Mouse (Mus musculus) frontal cortex, postnatal 36 days (tissue): Measurements from ENCODE around the gene Edc3.

ENCODE experiments used
- DNase-seq, 2 experiments: peaks; one replicate each; pipeline ENCODE4 v3.0.0; 2022; ENCODE audit warnings: low spot score in 2 of 2

The Edc3 gene

DNA sequence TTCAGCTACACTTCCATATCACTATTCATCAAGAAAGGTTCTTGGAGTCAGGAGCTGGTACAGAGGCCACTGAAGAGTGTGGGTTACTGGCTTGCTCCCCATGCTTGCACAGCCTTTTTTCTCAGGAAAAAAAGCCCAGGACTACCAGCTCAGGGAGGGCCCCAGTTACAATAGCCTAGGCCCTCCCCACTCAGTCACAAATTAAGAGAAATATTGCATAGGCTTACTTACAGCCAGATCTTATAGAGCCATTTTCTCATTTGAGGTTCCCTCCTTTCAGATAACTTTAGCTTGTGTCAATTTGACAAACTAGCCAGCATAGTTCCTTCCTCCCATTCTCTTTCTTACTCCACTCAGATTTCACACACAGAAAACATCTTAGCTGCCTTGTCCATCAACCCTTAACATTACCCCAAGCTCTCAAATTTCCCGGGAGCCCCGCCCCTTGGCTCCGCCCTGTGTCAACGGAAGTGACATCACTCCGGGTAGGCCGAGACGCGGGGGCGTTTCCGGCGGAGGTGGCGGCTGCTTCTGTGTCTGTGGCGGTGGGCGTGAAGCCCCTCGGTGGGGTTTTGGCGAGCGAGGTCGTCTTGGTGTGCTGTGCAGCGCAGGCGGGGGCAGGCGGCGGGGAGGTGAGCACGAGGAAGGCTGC, at the start of gene Edc3:
TSS of gene Edc3 (plus strand) at position 473 of the 652 bp plus-strand sequence.
- peak; percentile 81 to 82 for DNase-seq

GRCm38 (mm10) chr9:57658970-57659369, 49.4 kb upstream of the Edc3 start:
- DNase-seq: no peak

DNA sequence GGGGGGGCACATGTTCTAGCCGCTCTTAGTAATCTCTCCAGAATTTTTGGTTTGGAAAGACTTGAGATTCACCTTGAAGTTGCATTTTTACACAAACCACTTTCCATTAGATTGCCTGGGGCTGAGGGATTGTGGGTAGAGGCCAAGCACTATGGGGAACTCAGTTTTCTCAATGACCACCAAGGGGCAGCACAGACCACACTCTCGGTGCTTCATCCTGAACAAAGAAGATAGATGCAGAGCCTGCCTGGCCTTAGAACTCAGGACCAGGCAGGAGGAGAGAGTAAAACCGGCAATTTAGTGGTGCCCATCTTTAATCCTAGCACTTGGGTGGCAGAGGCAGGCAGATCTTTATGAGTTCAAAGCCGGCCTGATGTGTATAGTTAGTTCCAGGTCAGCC, 48.6 kb upstream of the Edc3 start:
- DNase-seq: peak; percentile 75 to 78

- no peak for DNase-seq
Observed at GRCm38 (mm10) chr9:57660501-57660900, 47.8 kb upstream of the Edc3 start.

DNA sequence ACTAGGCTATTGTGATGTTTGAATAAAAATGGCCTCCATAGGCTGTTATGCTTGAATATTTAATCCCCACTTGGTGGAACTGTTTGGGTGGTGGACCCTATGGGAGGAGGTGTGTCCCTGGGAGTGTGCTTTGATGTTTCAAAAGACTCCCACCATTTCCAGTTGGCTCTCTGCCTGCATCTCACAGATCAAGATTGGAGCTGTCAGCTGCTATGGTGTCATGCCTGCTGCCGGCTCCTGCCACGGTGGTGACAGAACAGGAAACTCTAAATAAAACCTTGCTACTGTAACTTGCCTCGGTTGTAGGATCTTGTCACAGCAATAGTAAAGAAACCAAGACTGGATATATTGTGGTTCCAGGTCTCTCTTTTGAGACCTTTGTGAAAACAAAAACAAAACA, 46.8 kb upstream of the Edc3 start:
- DNase-seq: no peak

DNA sequence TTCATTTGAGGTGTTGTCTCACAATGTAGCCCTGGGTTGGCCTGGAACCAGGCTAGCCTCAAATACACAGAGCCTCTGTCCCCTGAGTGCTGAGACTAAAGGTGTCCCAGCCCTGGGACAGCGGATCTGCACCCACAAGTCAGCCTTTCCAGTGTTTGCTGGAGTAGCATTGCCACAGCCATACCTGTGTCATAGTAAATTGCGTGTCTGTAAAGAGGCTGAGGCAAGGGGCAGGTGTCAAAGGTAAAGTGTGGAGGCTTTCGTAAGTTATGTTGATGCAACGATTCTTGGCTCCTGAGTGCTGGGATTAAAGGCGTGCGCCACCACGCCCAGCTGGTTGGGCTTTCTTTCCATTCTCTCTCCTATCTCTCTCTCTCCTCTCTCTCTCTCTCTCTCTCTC, 43.7 kb upstream of the Edc3 start:
- DNase-seq: no peak

GRCm38 (mm10) chr9:57666536-57666935, 41.8 kb upstream of the Edc3 start:
- no peak for DNase-seq

GRCm38 (mm10) chr9:57667136-57667535, 41.2 kb upstream of the Edc3 start:
- no peak for DNase-seq

- no peak for DNase-seq
Observed at GRCm38 (mm10) chr9:57667817-57668216, 40.5 kb upstream of the Edc3 start.

DNA sequence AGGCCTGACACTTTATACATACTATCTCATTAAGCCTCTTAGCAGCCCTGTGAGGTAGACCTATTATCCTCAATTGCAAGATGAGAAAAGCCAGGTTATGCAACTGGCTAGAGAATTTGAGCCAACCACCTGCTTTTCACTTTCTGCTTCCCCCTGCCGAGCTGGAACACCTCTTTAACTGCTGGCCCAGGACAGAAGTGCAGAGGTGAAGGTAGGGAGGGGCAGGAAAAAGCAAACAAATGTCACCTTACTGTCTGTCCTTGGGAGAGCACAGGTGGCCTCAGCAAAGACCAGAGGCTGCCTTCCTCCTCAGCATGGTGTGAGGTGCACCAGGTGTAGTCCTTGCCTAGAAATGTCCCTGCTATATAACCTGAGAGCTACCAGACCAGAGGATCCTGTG, 40.1 kb upstream of the Edc3 start:
- no peak for DNase-seq

DNA sequence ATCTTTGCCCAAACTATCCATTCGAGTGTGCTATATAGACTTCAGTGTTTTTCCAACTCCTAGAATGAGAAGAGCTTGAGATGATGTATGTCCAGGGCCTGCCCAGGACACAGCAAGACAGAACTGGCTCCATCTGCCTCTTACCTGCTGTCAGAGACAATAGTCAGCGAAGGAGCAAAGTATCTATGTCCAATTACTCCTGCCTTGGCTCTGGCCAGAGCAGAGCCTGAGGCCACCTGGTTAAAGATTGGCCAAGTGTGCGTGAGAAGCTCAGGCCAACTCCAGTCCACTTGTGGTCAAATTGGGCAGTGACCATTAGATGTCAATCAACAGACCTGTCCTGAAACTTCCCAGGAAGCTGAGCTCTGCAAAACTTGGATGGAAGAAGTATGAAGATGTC, 38.8 kb upstream of the Edc3 start:
- DNase-seq: no peak

DNA sequence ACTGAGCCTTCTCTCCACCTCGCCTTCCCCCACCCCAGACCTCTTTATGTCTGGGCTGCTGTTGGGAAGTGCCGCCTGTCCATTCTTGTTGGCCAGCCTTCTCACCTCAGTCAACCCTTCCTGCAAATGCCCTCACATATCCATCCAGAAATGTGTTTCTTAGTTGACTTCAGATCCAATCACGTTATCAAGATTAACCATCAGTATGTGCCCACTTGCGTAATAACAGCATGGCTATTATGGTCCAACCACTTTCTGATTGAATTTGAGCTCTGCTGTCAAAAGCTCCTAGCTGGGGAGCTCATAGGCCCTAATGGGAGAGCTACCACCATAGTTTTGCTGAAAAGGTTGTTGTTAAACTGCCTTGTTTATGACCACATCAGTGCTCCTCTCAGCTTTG, 37.3 kb upstream of the Edc3 start:
- no peak for DNase-seq

DNA sequence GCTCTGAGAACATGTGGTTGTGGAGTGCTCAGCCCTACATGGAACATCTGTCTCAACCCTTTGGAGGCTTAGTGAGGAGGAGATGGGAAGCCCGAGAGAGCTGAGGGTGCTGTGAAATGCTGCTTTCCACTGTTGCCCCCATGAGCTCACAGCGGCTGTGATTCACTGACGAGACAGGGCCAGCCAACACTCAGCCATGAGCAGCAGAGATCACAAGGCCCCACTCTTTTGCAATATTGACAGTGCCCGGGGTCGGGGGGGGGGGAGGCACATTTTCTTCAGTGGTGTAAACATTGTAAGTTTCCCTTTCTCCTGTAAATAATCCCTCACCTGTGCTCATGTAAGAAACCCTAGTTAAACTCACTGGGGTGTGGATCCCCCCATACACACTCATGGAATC, 36.8 kb upstream of the Edc3 start:
- DNase-seq: no peak

DNA sequence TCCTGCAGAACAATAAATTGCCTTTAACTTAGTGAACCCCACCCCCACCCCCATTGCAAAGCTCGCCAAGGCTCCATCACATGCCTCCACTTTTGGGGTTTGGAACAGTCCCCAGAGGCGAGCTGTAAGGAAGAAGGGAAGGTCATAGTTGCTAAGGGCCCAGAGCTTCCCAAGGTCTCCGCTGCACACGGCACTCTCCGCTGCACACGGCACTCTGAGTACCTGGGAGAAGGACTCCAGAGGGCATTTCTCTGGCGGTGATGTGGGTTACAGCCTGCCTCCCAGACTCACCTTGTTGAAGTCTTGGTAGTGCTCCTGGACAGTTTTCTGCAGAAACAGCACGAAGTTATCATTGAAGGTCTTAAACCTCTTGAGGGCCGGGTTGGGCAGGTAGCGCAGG, 26.9 kb upstream of the Edc3 start:
- no peak for DNase-seq

GRCm38 (mm10) chr9:57683520-57683919, 24.8 kb upstream of the Edc3 start, which contains the start of gene Cyp1a2:
Gene Cyp1a2 (minus strand): TSS chr9:57683703.
- DNase-seq: no peak

GRCm38 (mm10) chr9:57686011-57686410, 22.3 kb upstream of the Edc3 start:
- no peak for DNase-seq

GRCm38 (mm10) chr9:57687751-57688150, 20.6 kb upstream of the Edc3 start, which contains the start of gene Cyp1a1:
Gene Cyp1a1 (plus strand): TSS chr9:57687928.
- no peak for DNase-seq

DNA sequence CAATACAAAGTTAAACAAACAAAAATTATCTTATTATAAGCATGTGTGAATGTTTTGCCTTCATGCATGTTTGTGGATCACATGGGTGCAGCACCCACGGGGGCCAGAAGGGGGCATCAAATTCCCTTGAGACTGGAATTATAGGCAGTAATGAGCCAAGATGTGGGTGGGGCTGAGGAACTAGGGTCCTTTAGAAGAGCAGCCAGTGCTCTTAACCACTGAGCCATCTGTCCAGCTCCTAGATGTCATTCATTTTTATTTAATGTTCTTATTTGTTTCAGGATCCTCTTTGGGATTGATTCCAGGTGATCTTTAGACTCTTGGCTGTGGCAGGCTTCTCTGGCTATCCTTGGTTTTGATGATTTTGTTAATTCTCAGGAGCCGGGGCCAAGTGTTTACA, 20.2 kb upstream of the Edc3 start:
- DNase-seq: no peak

DNA sequence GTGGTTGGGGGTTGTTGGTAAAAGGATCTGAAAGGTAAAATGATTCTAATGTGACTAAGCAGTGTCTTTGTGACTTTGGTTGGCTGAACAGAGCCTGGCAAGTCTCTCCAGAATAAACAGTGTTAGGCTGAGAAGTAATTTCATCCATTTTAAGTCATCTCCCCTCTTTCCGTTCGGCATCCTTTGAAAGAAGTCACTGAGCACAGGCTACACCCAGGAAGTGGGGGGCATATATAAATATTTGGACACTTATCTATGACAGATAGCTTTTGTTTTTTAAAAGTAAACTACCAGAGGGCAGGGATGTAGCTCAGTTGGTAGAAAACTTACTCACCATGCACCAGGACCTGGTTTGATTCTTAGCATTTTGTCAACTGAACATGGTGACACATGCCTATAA, 19.7 kb upstream of the Edc3 start:
- no peak for DNase-seq

DNA sequence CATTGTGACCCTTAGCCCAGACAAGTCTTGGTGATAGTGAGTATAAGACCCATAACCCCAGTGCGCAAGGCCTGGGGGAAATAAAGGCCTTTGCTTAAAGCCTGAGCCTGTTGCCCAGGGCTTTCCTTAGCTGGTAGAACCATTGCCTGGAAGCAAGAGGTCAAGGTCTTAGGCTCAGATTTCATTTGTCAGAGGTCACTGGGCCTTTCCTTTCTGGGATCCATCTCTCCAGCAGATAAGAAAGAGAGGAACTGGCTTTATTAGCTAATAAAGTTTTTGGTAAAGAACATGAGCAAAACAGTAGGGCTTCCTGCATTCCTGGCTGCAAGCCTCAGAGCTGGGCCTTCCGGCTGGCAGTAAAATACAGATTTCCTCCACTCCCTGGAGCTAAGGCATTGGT, 14.2 kb upstream of the Edc3 start:
- DNase-seq: no peak

DNA sequence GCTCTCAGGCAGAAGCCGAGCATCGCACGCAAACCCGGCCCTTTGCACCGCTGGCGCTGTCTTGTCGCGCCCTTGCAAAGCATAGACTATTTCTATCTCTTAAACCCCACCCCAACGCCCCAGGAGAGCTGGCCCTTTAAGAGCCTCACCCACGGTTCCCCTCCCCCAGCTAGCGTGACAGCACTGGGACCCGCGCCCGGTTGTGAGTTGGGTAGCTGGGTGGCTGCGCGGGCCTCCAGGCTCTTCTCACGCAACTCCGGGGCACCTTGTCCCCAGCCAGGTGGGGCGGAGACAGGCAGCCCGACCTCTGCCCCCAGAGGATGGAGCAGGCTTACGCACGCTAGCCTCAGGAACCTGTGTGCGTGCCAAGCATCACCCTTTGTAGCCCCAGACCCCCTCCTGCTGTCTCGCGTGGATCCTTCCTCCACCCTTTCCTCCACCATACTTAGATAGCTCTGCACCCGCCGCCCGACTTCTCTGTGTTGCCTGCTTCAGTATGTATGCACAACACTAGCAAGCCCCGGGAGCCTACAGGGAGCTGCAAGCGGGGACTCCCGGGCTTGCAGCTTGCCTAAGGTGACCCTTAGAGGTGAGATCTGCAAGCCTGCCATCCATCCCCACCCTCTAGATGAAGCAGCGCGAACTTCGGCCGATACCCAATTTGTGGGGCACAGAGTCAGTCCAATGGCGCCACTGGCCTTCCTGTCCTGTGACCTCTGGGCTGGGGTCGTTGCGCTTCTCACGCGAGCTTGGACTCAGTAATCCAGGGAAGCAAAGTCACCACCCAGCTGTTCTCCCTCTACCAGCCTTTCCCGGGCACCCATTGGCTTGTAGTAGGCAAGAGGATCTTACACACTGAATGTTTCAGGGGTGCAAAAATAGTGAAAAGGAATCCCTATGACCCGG, 11.7 kb upstream of the Edc3 start:
- peak; percentile 72 to 75 for DNase-seq

DNA sequence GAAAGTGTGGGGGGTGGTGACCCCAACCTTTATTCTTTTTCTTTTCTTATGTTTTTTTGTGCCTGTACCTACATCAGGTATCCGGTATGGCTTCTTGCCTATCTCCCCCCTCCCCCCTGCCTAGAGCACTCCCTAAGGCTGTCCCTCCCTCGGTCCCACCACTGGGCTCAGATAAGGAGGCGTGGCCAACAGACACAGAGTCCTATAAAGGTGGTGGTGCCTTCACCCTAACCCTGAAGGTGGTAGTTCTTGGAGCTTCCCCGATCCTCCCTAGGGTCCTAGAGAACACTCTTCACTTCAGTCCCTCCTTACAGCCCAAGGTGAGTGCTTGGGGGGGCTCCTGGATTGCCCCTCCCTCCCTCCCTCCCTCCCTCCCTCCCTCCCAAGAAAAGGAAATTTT, 11.0 kb upstream of the Edc3 start:
- DNase-seq: no peak
